Mouse (Mus musculus): Measurements from ENCODE around the gene Arhgef3.
"Not testable (repeated sequence)": the region's sequence is repeated elsewhere in the genome, so short reads cannot be mapped to it uniquely, and the experiment has no call there.

Arhgef3 gene

GRCm38 (mm10) chr14:27231974-27232780 is 117.5 kb downstream of the Arhgef3 start:
- DNase-seq (ENCODE audit: low spot score): no peak

GRCm38 (mm10) chr14:27233056-27233455 is 118.4 kb downstream of the Arhgef3 start:
- DNase-seq (ENCODE audit: low spot score): no peak

GRCm38 (mm10) chr14:27233656-27234055 is 119.0 kb downstream of the Arhgef3 start:
- no peak for DNase-seq (ENCODE audit: low spot score)

GRCm38 (mm10) chr14:27234270-27234840 is 119.7 kb downstream of the Arhgef3 start:
- no peak for DNase-seq (ENCODE audit: low spot score)

- DNase-seq (ENCODE audit: low spot score): no peak
These were observed 121.3 kb downstream of the Arhgef3 start for GRCm38 (mm10) chr14:27235897-27236553.

DNA sequence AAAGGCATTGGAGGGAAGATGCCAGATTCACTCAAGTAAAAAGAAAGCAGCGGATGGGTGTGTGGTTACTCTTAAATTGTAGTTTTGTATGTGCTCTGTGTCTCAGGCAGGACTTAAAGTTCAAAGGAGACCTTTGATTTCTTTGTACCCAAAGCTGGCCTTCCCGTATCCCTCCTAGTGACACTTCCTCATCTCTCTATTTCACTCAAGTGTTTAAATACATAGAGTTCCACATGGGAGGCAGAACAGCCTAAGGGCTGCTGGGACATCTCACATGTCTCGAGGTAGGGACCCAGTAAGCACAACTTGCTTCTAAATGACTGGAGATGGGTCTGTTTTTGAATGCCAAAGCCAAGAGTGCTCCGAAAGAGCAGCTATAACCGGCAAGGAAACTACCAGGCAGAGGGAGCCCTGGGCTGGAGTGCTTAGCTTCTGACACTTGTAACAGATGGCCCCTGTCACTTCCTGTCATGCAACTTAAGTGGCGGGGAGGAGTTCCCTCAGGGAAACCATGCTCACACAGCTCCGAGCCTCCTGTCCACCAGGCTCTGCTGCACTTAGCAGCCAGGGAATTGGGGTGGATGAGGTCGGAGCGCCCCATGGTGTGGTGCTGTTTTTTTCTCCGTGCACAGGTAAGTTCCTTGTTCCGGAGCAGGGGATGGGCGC is 123.0 kb downstream of the Arhgef3 start:
- DNase-seq (ENCODE audit: low spot score): no peak

GRCm38 (mm10) chr14:27238600-27239118 is 124.0 kb downstream of the Arhgef3 start:
- no peak for DNase-seq (ENCODE audit: low spot score)

- no peak for DNase-seq (ENCODE audit: low spot score)
These were observed 124.9 kb downstream of the Arhgef3 start for GRCm38 (mm10) chr14:27239551-27240091.

DNA sequence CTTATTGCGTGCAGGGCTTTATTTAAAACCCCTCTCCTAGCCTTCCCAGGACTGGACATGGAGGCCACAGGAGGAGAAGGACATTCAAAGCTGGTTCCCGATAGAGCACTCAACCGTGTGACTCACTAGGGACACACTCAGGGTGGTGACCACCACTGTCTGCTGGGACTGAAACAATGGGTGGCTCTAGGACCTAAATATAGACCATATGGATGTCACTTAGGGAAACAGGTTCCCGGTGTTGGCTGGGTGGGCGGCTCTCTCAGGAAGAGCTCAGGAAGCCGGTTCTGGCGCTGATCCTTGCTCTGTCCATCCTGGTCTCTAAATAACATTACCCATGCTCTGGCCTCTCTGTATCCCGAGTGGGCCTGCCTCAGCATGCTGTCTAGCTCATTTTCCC is 127.6 kb downstream of the Arhgef3 start:
- DNase-seq (ENCODE audit: low spot score): no peak

GRCm38 (mm10) chr14:27242769-27243168 is 128.1 kb downstream of the Arhgef3 start:
- no peak for DNase-seq (ENCODE audit: low spot score)

DNA sequence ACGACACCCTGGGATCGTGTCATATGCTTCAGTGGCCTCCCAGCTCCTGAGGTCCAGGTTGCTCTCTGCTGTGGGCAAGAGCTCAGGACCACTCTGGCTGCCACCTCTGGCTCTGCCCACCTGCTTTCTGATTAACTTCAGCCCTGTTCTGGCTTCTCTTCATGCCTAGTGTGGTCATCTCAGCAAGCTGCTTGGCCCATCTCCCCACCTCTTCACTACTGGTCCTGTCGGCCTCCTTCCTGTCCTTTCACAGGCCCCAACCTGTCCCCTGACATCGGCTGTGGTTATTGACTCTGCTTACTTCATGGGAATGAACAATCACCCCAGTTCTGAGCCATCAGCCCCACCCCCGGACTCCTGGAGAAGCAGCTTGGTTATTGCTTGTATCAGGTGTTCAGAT is 128.9 kb downstream of the Arhgef3 start:
- no peak for DNase-seq (ENCODE audit: low spot score)

DNA sequence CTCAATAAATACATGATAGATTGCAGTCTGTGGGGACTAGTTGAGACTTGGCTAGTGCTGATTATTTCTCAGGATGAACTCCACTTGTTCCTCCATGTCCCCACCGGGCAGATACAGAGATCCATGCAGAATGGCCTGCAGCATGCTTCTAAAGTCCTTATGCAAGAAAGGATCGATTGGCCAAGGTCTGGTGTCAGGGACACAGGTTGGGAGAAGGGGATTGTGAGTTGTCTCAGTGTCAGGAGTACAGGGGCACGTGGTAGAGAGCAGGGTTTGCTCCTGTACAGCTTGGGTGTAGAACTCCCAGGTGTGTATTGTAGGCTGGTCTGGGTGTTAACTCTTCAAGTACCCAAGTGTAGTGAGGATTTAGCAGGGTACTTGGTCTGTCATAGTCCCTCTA is 130.2 kb downstream of the Arhgef3 start:
- DNase-seq (ENCODE audit: low spot score): no peak

DNA sequence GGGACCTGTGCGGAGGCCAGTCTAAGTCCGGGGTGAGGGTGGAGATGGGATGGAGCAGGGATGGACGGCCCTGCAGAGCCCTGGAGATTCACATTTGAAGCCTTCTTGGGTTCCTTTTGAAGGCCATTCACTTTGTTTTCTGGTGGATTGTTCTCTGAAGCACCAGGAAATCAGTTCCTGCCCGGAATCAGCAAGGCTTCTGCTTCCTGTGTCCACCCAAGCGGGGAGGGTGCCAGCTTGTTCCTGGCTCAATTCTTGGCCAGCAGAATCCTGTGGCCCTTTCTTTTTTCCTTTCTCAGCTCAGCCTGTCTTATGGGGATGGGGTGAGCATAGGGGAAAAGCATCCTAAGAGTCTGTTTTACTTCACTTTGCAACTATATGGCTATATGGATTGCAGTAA is 131.7 kb downstream of the Arhgef3 start:
- no peak for DNase-seq (ENCODE audit: low spot score)

- DNase-seq (ENCODE audit: low spot score): not testable (repeated sequence)
These were observed 132.2 kb downstream of the Arhgef3 start for GRCm38 (mm10) chr14:27246948-27247347.

GRCm38 (mm10) chr14:27249121-27249520 is 134.4 kb downstream of the Arhgef3 start:
- DNase-seq (ENCODE audit: low spot score): no peak

GRCm38 (mm10) chr14:27250281-27250789 is 135.6 kb downstream of the Arhgef3 start:
- DNase-seq (ENCODE audit: low spot score): no peak

DNA sequence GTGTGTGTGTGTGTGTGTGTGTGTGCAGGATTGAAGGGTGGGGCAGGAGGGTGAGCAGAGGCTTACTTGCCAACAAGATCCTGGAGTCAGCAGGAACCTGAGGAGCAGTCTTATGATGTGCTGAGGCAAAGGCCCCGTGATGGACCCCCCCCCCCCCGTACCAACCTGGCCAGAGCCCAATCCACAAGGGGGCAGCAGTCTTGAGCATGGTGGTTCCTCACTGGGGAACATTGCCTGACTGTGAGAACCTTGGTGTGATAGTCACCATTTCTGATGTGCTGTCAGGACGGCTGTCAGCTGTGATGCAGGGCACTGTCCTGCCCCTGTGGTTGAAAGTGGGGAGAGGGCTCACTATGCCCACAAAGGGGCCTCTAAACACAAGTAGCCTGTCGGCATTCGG is 138.7 kb downstream of the Arhgef3 start:
- no peak for DNase-seq (ENCODE audit: low spot score)

- DNase-seq (ENCODE audit: low spot score): no peak
These were observed 147.7 kb downstream of the Arhgef3 start for GRCm38 (mm10) chr14:27262349-27262748.

- DNase-seq (ENCODE audit: low spot score): no peak
These were observed 151.9 kb downstream of the Arhgef3 start for GRCm38 (mm10) chr14:27266601-27267000.

DNA sequence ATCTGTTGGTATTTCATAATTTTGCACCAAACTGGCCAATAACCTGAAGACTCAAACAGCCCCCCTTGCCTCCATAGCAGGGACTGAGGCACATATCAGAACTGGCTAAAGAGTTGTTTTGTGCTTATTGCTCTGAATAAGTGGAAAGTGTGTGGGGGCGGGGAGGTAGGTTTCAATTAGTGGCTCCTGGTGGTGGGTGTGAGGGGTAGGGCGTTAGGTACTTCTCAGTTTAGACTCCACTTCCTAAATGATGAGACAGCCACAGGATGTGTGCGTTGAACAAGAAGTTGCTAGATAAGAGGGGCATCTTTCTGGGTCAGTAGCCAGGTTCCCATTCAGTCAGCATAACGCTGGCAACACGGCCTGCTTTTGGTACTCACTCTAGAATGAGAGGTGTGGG is 153.4 kb downstream of the Arhgef3 start:
- no peak for DNase-seq (ENCODE audit: low spot score)

DNA sequence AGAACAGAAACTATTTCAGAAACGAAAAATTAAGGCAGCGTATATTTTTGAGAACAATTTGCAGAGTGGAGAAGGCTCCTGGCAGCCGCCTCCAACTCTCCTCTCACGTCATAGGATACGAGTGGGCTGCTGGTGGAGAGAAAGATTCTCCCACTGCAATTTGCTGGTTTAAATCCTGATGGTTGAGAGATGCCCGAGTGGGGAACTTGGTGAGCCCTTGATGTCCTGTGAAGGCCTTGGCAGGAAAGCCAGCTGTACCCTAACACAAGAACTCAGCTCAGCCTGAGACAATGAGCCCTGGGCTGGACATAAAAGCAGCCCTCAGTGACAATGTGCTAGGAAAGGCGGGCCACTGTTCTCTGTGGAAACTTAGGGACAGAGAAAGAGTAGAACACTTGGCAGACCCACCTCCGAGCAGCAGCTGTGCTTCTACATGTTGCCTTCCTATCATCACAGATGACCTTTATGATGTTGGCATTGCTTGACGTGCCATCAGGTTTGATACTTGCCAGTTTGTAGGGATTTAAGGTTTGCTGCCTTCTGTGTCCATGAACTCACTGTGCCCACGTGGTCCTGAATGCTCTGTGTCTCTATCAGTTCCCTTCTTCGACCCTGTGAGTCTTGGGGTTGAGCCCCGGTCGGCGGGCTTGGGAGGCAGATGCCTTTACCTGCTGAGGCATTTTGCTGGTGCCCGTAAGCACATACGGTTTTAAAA is 154.4 kb downstream of the Arhgef3 start:
- no peak for DNase-seq (ENCODE audit: low spot score)
